Mouse (Mus musculus) embryonic facial prominence, embryonic 12.5 days (tissue): ENCODE data around the gene Hcfc1r1. TPM values are rescaled to one million over a fixed set of nuclear protein-coding genes. Genes with fewer than 3 reads are reported as not detected.

Experiments used
- ATAC-seq: fragments of 200-750 bp; cut with Nextera tagmentation; 2 replicates; pipeline ENCODE4 v1.8.0; 2017; ENCODE audit not compliant: insufficient number of reproducible peaks, insufficient read depth, low FRiP score, low TSS enrichment
- H3K27ac ChIP-seq: fragments of 300-500 bp; sonication (generic); 2 replicates; pipeline ENCODE4 v1.5.1; 2016; ENCODE audit warnings: mild to moderate bottlenecking
- H3K27me3 ChIP-seq: fragments of 300-500 bp; sonication (generic); 2 replicates; pipeline ENCODE4 v1.6.1; 2016; ENCODE audit warnings: mild to moderate bottlenecking, moderate library complexity
- H3K36me3 ChIP-seq: fragments of 300-500 bp; sonication (generic); 2 replicates; pipeline ENCODE4 v1.6.1; 2016; ENCODE audit warnings: mild to moderate bottlenecking
- H3K4me1 ChIP-seq: fragments of 300-500 bp; sonication (generic); 2 replicates; pipeline ENCODE4 v1.6.1; 2016
- H3K4me2 ChIP-seq: fragments of 300-500 bp; sonication (generic); replicated peaks from 2 replicates; pipeline ENCODE4 v1.6.1; 2016; ENCODE audit warnings: mild to moderate bottlenecking, moderate library complexity
- H3K4me3 ChIP-seq: fragments of 300-500 bp; sonication (generic); 2 replicates; pipeline ENCODE4 v1.5.1; 2016; ENCODE audit warnings: mild to moderate bottlenecking
- H3K9ac ChIP-seq: fragments of 300-500 bp; sonication (generic); 2 replicates; pipeline ENCODE4 v1.6.1; 2016; ENCODE audit warnings: mild to moderate bottlenecking, moderate library complexity
- H3K9me3 ChIP-seq: fragments of 300-500 bp; sonication (generic); 2 replicates; pipeline ENCODE4 v1.6.1; 2016; ENCODE audit warnings: mild to moderate bottlenecking, moderate library complexity
- WGBS: fragments of 180-500 bp; shearing (Covaris S2); methylation state at CpG from one replicate; pipeline ENCODE4 v1.1.7; 2016; 5-methylcytosine and 5-hydroxymethylcytosine counted together
- polyA plus RNA-seq: library from polyadenylated mRNA; unstranded; fragments of >200 nt; fragmentation: Nextera tagmentation; extraction: Ambion mirVana; gene quantifications from 2 replicates; pipeline ENCODE4 v1.2.1, GENCODE M21; 2016

The Hcfc1r1 gene
- polyA plus RNA-seq, 1 experiment from 2014 or later: 60.3 TPM

- peak overlapping the region; percentile 49 for H3K4me3 ChIP-seq
- H3K36me3 ChIP-seq: no peaks in the 10 kb centered on the region
- H3K27me3 ChIP-seq: peaks cover 57% of the 10 kb centered on the region
- H3K9me3 ChIP-seq: no peaks in the 10 kb centered on the region
- no peak overlapping the region for H3K27ac ChIP-seq
- H3K9ac ChIP-seq: peak overlapping the region; percentile 38
- no peak for ATAC-seq
- WGBS: under 1% methylated on average over 37 of the region's 37 CpGs
- H3K4me1 ChIP-seq: peaks cover 33% of the 10 kb centered on the region
- peak overlapping the region; percentile 98 for H3K4me2 ChIP-seq
Measured at GRCm38 (mm10) chr17:23676473-23677031, 3.2 kb downstream of the Hcfc1r1 start.

- WGBS: under 1% methylated on average over 34 of the region's 34 CpGs
- Histone ChIP-seq H3K36me3 (no peaks in the 10 kb centered on the region), H3K27me3 (peaks cover 64% of the 10 kb centered on the region), H3K27ac (no peak within 1 kb of the TSS), H3K4me3 (peak within 1 kb of the TSS; percentile 49), H3K4me2 (peak within 1 kb of the TSS; percentile 98), H3K9me3 (no peaks in the 10 kb centered on the region), H3K9ac (peak within 1 kb of the TSS; percentile 38), H3K4me1 (peaks cover 33% of the 10 kb centered on the region)
- ATAC-seq: 0 out of 2 replicates have a peak, but pooled peaks have one; percentile 2
Measured at GRCm38 (mm10) chr17:23677236-23677679, 3.9 kb downstream of the Hcfc1r1 start, which contains the start of gene Tnfrsf12a. Gene Tnfrsf12a, minus strand, starts transcription at chr17:23677468.

GRCm38 (mm10) chr17:23679127-23679835 is 5.9 kb downstream of the Hcfc1r1 start, which contains the start of gene Cldn6:
Gene Cldn6, plus strand, starts transcription at chr17:23679249.
- Histone ChIP-seq H3K27me3 (peaks cover 84% of the 10 kb centered on the region), H3K4me1 (peaks cover 34% of the 10 kb centered on the region), H3K27ac (no peak within 1 kb of the TSS), H3K4me2 (peak within 1 kb of the TSS; percentile 29), H3K36me3 (no peaks in the 10 kb centered on the region), H3K4me3 (peak within 1 kb of the TSS; percentile 27), H3K9me3 (no peaks in the 10 kb centered on the region), H3K9ac (no peak within 1 kb of the TSS; the same call in 1 of the 2 replicates)
- 2% methylated on average over 38 of the region's 38 CpGs for WGBS
- no peak for ATAC-seq

GRCm38 (mm10) chr17:23680336-23680735 is 6.9 kb downstream of the Hcfc1r1 start:
- Histone ChIP-seq H3K9ac (no peak overlapping the region), H3K9me3 (no peaks in the 10 kb centered on the region), H3K4me1 (peaks cover 29% of the 10 kb centered on the region), H3K27me3 (peaks cover 78% of the 10 kb centered on the region), H3K27ac (no peak overlapping the region), H3K36me3 (no peaks in the 10 kb centered on the region), H3K4me2 (peak overlapping the region; percentile 29), H3K4me3 (peak overlapping the region; percentile 27)
- ATAC-seq: no peak
- WGBS: 70% methylated on average over 9 of the region's 9 CpGs

GRCm38 (mm10) chr17:23681086-23681485 is 7.7 kb downstream of the Hcfc1r1 start:
- Histone ChIP-seq H3K9me3 (no peaks in the 10 kb centered on the region), H3K36me3 (no peaks in the 10 kb centered on the region), H3K27me3 (peaks cover 70% of the 10 kb centered on the region), H3K27ac (no peak overlapping the region), H3K4me2 (peak overlapping the region; percentile 29), H3K4me3 (no peak overlapping the region; the same call in 1 of the 2 replicates), H3K4me1 (peaks cover 21% of the 10 kb centered on the region), H3K9ac (no peak overlapping the region)
- WGBS: 67% methylated on average over 10 of the region's 10 CpGs
- ATAC-seq: no peak

- Histone ChIP-seq H3K36me3 (no peaks in the 10 kb centered on the region), H3K4me3 (peak overlapping the region; percentile 24; the same call in 1 of the 2 replicates), H3K27me3 (peaks cover 64% of the 10 kb centered on the region), H3K9me3 (no peaks in the 10 kb centered on the region), H3K27ac (no peak overlapping the region), H3K9ac (no peak overlapping the region), H3K4me1 (peaks cover 14% of the 10 kb centered on the region), H3K4me2 (peak overlapping the region; percentile 29)
- no peak for ATAC-seq
- WGBS: 51% methylated on average over 4 of the region's 4 CpGs
Measured at GRCm38 (mm10) chr17:23682092-23682491, 8.7 kb downstream of the Hcfc1r1 start.

- WGBS: 67% methylated on average over 3 of the region's 3 CpGs
- H3K4me1 ChIP-seq: peaks cover 14% of the 10 kb centered on the region
- peak overlapping the region; percentile 24 for H3K4me3 ChIP-seq
- H3K4me2 ChIP-seq: peak overlapping the region; percentile 29
- 0 out of 2 replicates have a peak overlapping the region, but pooled peaks have one; percentile 22 for H3K9ac ChIP-seq
- no peak overlapping the region for H3K27ac ChIP-seq
- no peaks in the 10 kb centered on the region for H3K36me3 ChIP-seq
- peaks cover 64% of the 10 kb centered on the region for H3K27me3 ChIP-seq
- H3K9me3 ChIP-seq: no peaks in the 10 kb centered on the region
- no peak for ATAC-seq
Measured at GRCm38 (mm10) chr17:23682530-23682929, 9.1 kb downstream of the Hcfc1r1 start.

GRCm38 (mm10) chr17:23683226-23683625 is 9.8 kb downstream of the Hcfc1r1 start:
- ATAC-seq: no peak
- peak overlapping the region; percentile 24 for H3K4me3 ChIP-seq
- no peaks in the 10 kb centered on the region for H3K9me3 ChIP-seq
- H3K4me1 ChIP-seq: peaks cover 14% of the 10 kb centered on the region
- peaks cover 63% of the 10 kb centered on the region for H3K27me3 ChIP-seq
- WGBS: 25% methylated on average over 15 of the region's 15 CpGs
- H3K9ac ChIP-seq: 0 out of 2 replicates have a peak overlapping the region, but pooled peaks have one; percentile 22
- no peaks in the 10 kb centered on the region for H3K36me3 ChIP-seq
- H3K27ac ChIP-seq: peak overlapping the region; percentile 1; the same call in 1 of the 2 replicates
- peak overlapping the region; percentile 29 for H3K4me2 ChIP-seq

GRCm38 (mm10) chr17:23683856-23684672 is 10.7 kb downstream of the Hcfc1r1 start, which contains the start of gene Cldn9:
Gene Cldn9, minus strand, starts transcription at chr17:23684026.
- Histone ChIP-seq H3K4me1 (peaks cover 14% of the 10 kb centered on the region), H3K27ac (peak within 1 kb of the TSS; percentile 1; the same call in 1 of the 2 replicates), H3K36me3 (no peaks in the 10 kb centered on the region), H3K27me3 (peaks cover 55% of the 10 kb centered on the region), H3K9me3 (no peaks in the 10 kb centered on the region), H3K4me3 (peak within 1 kb of the TSS; percentile 24), H3K9ac (0 out of 2 replicates have a peak within 1 kb of the TSS, but pooled peaks have one; percentile 22), H3K4me2 (peak within 1 kb of the TSS; percentile 29)
- ATAC-seq: peak; percentile 87
- WGBS: 7% methylated on average over 15 of the region's 15 CpGs

GRCm38 (mm10) chr17:23694491-23694890 is 21.1 kb downstream of the Hcfc1r1 start:
- H3K4me2 ChIP-seq: no peak overlapping the region
- H3K9ac ChIP-seq: no peak overlapping the region
- H3K4me3 ChIP-seq: no peak overlapping the region
- no peak overlapping the region for H3K27ac ChIP-seq
- no peaks in the 10 kb centered on the region for H3K9me3 ChIP-seq
- 55% methylated on average over 1 of the region's 1 CpGs for WGBS
- no peaks in the 10 kb centered on the region for H3K36me3 ChIP-seq
- peaks cover 21% of the 10 kb centered on the region for H3K27me3 ChIP-seq
- ATAC-seq: no peak
- H3K4me1 ChIP-seq: peaks cover 10% of the 10 kb centered on the region

GRCm38 (mm10) chr17:23695801-23696200 is 22.4 kb downstream of the Hcfc1r1 start:
- no peak overlapping the region for H3K4me3 ChIP-seq
- 0 out of 2 replicates have a peak, but pooled peaks have one; percentile 24 for ATAC-seq
- no peaks in the 10 kb centered on the region for H3K36me3 ChIP-seq
- H3K9ac ChIP-seq: no peak overlapping the region
- no peaks in the 10 kb centered on the region for H3K9me3 ChIP-seq
- no peak overlapping the region for H3K4me2 ChIP-seq
- 4% methylated on average over 3 of the region's 3 CpGs for WGBS
- H3K27me3 ChIP-seq: peaks cover 33% of the 10 kb centered on the region
- no peak overlapping the region for H3K27ac ChIP-seq
- peaks cover 14% of the 10 kb centered on the region for H3K4me1 ChIP-seq
